In genomic region chr8:120500701-120501261, GRCm38 (mm10) we compare ENCODE assay signal across 9 mouse cellular contexts.
DNase-seq lines count a peak whose midpoint lies in the region; ATAC-seq and TF ChIP-seq lines count a peak whose summit lies in the region.
"Had no signal": no experiment of that assay in that cellular context is flagged by ENCODE, and none has a peak within 500 bp of the region (broad histone marks: within the 10 kb centered on the region; RNA-seq: fewer than 3 reads in every experiment).

No protein-coding gene starts in this region.

- no peaks in the 10 kb centered on the region for H3K36me3 ChIP-seq in thymus, adult 2 months (ENCODE audit: control insufficient read depth, insufficient read depth, low read length)
- H3K36me3 ChIP-seq in liver, postnatal 0 days (replicated peaks; ENCODE audit: insufficient read depth, low read length): no peaks in the 10 kb centered on the region
- H3K36me3 ChIP-seq: heart, embryonic 15.5 days had no signal

- H3K4me3 ChIP-seq in thymus, adult 2 months (ENCODE audit: control insufficient read depth, insufficient read depth, low read length): no peak overlapping the region
- H3K4me3 ChIP-seq in liver, postnatal 0 days (ENCODE audit: low read depth, low read length): no peak overlapping the region
- H3K4me3 ChIP-seq: heart, embryonic 15.5 days had no signal

- TF ChIP-seq CTCF in thymus, adult 2 months (IDR thresholded peaks at IDR 0.05; ENCODE audit: borderline replicate concordance, control insufficient read depth, extremely low read depth, insufficient read depth, low read length, poor library complexity): no peak
- no peak for TF ChIP-seq CTCF in liver, postnatal 0 days (IDR thresholded peaks at IDR 0.05; ENCODE audit: low read depth)

- no peak for ATAC-seq in liver, postnatal 0 days
- ATAC-seq in erythroblast, adult 5-6 weeks (replicated peaks; ENCODE audit: low FRiP score, poor library complexity, severe bottlenecking): no peak

- peaks cover 90% of the 10 kb centered on the region for H3K4me1 ChIP-seq in thymus, adult 2 months (replicated peaks; ENCODE audit: control insufficient read depth, insufficient read depth, low read length)
- H3K4me1 ChIP-seq in liver, postnatal 0 days (ENCODE audit: insufficient read depth): peaks cover 90% of the 10 kb centered on the region

- TF ChIP-seq POLR2A in thymus, adult 2 months (IDR thresholded peaks at IDR 0.05; ENCODE audit: control insufficient read depth, extremely low read depth, insufficient read depth, low read length, poor library complexity): no peak

- H3K9ac ChIP-seq in liver, postnatal 0 days (replicated peaks): peak overlapping the region; percentile 30; the same call in 1 of the 2 replicates
- H3K9ac ChIP-seq: heart, embryonic 15.5 days had no signal

- no peak for TF ChIP-seq EP300 in liver, postnatal 0 days (IDR thresholded peaks at IDR 0.05; ENCODE audit: low read depth)

- H3K9me3 ChIP-seq in liver, postnatal 0 days (ENCODE audit: low read length): no peaks in the 10 kb centered on the region
- H3K9me3 ChIP-seq: heart, embryonic 15.5 days had no signal

- peak overlapping the region; percentile 57; the same call in 1 of the 2 replicates for H3K27ac ChIP-seq in thymus, adult 2 months (ENCODE audit: control insufficient read depth, insufficient read depth, low read length)
- peak overlapping the region; percentile 92 for H3K27ac ChIP-seq in liver, postnatal 0 days (ENCODE audit: low read depth)
- H3K27ac ChIP-seq: heart, embryonic 15.5 days had no signal

- 68% methylated on average over 8 of the region's 8 CpGs for WGBS in thymus, adult 2 months
- 61% methylated on average over 8 of the region's 8 CpGs for whole genome bisulfite sequencing in liver, postnatal 0 days (ENCODE audit: insufficient replicate concordance)

- H3K27me3 ChIP-seq in thymus, adult 2 months (ENCODE audit: control insufficient read depth, insufficient read depth, low read length): no peaks in the 10 kb centered on the region
- no peaks in the 10 kb centered on the region for H3K27me3 ChIP-seq in liver, postnatal 0 days (ENCODE audit: insufficient read depth, low read length)
- H3K27me3 ChIP-seq: heart, embryonic 15.5 days had no signal

- peak; percentile 61 for DNase-seq in gastrocnemius, adult 18-20 months (ENCODE audit: low spot score)
- no peak for DNase-seq in gastrocnemius, postnatal 10 days
- no peak for DNase-seq in thymus, adult 2 months
- no peak for DNase-seq in thymus, adult 18-20 months
- no peak for DNase-seq in liver, postnatal 0 days
- DNase-seq in urinary bladder, postnatal 36 days (ENCODE audit: low spot score in 2 of 2): peak; percentile 78 to 85
- no peak for DNase-seq in layer of hippocampus, adult 11-12 months (ENCODE audit: low spot score)

- no peak overlapping the region for H3K4me2 ChIP-seq in liver, postnatal 0 days (ENCODE audit: low read depth, low read length)
- H3K4me2 ChIP-seq: heart, embryonic 15.5 days had no signal

Comparison
In these comparisons a context has a peak if more than half of its experiments do, and no peak if none do; other contexts are left out.
1. DNase-seq: peak in gastrocnemius, adult 18-20 months (single experiment) and urinary bladder, postnatal 36 days (2 of 2); none in gastrocnemius, postnatal 10 days (single experiment), thymus, adult 2 months (single experiment), thymus, adult 18-20 months (0 of 2), liver, postnatal 0 days (single experiment) and layer of hippocampus, adult 11-12 months (single experiment).